Mouse (Mus musculus) CH12.LX (cell line): ENCODE results near the gene Mrpl52.

Experiments
- HCFC1 ChIP-seq: IDR thresholded peaks from 2 replicates; pipeline ENCODE4 v1.6.1; 2012; ENCODE audit warnings: low read depth, mild to moderate bottlenecking, inconsistent platforms, low read length, improper control_type of control experiment
- TCF12 ChIP-seq: IDR thresholded peaks from 2 replicates; pipeline ENCODE4 v1.6.1; 2014; ENCODE audit warnings: low read depth, mild to moderate bottlenecking, inconsistent platforms, low read length, improper control_type of control experiment

GRCm38 (mm10) chr14:54384396-54384795, 42.3 kb upstream of the Mrpl52 start:
- TF ChIP-seq TCF12 (no peak), HCFC1 (no peak)
